ENCODE assay signal across 8 mouse cellular contexts in the genomic region with DNA sequence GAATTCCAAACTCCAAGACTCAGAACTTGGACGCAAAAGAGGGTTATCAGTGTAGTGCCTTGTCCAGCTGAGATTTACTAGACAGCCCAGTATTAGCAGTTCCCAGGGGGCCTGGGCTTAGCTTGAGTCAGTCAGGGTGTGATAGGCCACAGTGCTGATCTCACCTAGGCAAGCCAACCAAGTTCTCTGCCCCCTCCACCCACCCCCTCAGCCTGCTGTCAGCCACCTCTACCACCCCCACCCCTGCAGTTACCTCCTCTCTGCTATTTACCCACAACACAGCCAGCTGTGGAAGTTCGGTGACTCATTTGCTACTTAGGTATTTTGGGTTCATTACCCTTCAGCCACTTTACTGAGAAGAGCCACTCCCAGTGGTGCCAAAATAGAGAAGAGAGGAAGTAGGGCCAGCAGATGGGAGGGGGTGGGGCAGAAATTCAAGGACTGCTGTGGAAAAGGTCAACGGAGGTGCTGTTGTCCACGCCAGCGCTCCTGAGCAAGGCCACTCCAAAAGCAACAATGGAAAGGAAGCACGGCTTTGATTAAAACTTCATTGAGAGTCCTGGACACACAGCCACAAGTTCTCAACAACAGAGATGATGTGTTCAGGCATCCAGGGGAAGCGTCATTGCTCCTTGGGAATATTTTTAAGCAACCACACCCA. TPM values are rescaled to one million over a fixed set of nuclear protein-coding genes. Genes with fewer than 3 reads are reported as not detected.
DNase-seq lines count a peak whose midpoint lies in the region; ATAC-seq and TF ChIP-seq lines count a peak whose summit lies in the region.
"Had no signal": no experiment of that assay in that cellular context is flagged by ENCODE, and none has a peak within 500 bp of the region (broad histone marks: within the 10 kb centered on the region; RNA-seq: fewer than 3 reads in every experiment).

No protein-coding gene starts in this region.

- peak overlapping the region; percentile 61 for H3K27ac ChIP-seq in heart, embryonic 15.5 days
- H3K27ac ChIP-seq in liver, embryonic 15.5 days (replicated peaks) = no peak overlapping the region
- H3K27ac ChIP-seq in stomach, embryonic 16.5 days (ENCODE audit: low read length) = peak overlapping the region; percentile 23; the same call in 1 of the 2 replicates
- H3K27ac ChIP-seq in hindbrain, postnatal 0 days = no peak overlapping the region
- H3K27ac ChIP-seq: hindbrain, embryonic 15.5 days had no signal

- no peak overlapping the region for H3K4me3 ChIP-seq in heart, embryonic 15.5 days
- H3K4me3 ChIP-seq in liver, embryonic 15.5 days (replicated peaks) = no peak overlapping the region
- no peak overlapping the region for H3K4me3 ChIP-seq in stomach, embryonic 16.5 days (replicated peaks; ENCODE audit: low read length)
- no peak overlapping the region for H3K4me3 ChIP-seq in hindbrain, postnatal 0 days (ENCODE audit: low read length)
- H3K4me3 ChIP-seq: hindbrain, embryonic 15.5 days had no signal

- H3K4me1 ChIP-seq in heart, embryonic 15.5 days (replicated peaks) = peaks cover 18% of the 10 kb centered on the region
- peaks cover 11% of the 10 kb centered on the region for H3K4me1 ChIP-seq in liver, embryonic 15.5 days (replicated peaks)
- H3K4me1 ChIP-seq in stomach, embryonic 16.5 days (ENCODE audit: control insufficient read depth, insufficient read depth, low read length) = 0 out of 2 replicates have a peak, but pooled peaks cover 3% of the 10 kb centered on the region
- H3K4me1 ChIP-seq in hindbrain, postnatal 0 days (ENCODE audit: insufficient read depth, low read length) = no peaks in the 10 kb centered on the region
- H3K4me1 ChIP-seq: hindbrain, embryonic 15.5 days had no signal

- DNase-seq in ES-CJ7 (ENCODE audit: low read depth, low spot score) = peak; percentile 49
- DNase-seq in adrenal gland, postnatal 10 days = peak; percentile 62
- DNase-seq in left cerebral cortex, postnatal 4 days = no peak
- no peak for DNase-seq in hindbrain, postnatal 0 days (ENCODE audit: low spot score)

- H3K36me3 ChIP-seq in heart, embryonic 15.5 days = no peaks in the 10 kb centered on the region
- no peaks in the 10 kb centered on the region for H3K36me3 ChIP-seq in liver, embryonic 15.5 days (replicated peaks)
- H3K36me3 ChIP-seq in stomach, embryonic 16.5 days (ENCODE audit: control insufficient read depth, insufficient read depth, low read length) = no peaks in the 10 kb centered on the region
- H3K36me3 ChIP-seq in hindbrain, postnatal 0 days (ENCODE audit: insufficient read depth, low read length) = no peaks in the 10 kb centered on the region
- H3K36me3 ChIP-seq: hindbrain, embryonic 15.5 days had no signal

- no peak overlapping the region for H3K9ac ChIP-seq in heart, embryonic 15.5 days
- no peak overlapping the region for H3K9ac ChIP-seq in liver, embryonic 15.5 days
- no peak overlapping the region for H3K9ac ChIP-seq in stomach, embryonic 16.5 days (ENCODE audit: low read length)
- no peak overlapping the region for H3K9ac ChIP-seq in hindbrain, postnatal 0 days (replicated peaks; ENCODE audit: low read length)
- H3K9ac ChIP-seq: hindbrain, embryonic 15.5 days had no signal

- peak; percentile 73 for ATAC-seq in heart, embryonic 15.5 days (replicated peaks; ENCODE audit: insufficient number of reproducible peaks, insufficient read depth, low FRiP score, low read depth)
- peak; percentile 40; the same call in 1 of the 2 replicates for ATAC-seq in liver, embryonic 15.5 days (ENCODE audit: insufficient read depth)
- peak; percentile 68; the same call in 1 of the 2 replicates for ATAC-seq in stomach, embryonic 16.5 days (ENCODE audit: insufficient read depth, low FRiP score)
- no peak for ATAC-seq in hindbrain, postnatal 0 days

- intact Hi-C loops in left cerebral cortex, postnatal 4 days (cut with DNase I) = no loop called here

- peaks cover 17% of the 10 kb centered on the region for H3K27me3 ChIP-seq in heart, embryonic 15.5 days
- H3K27me3 ChIP-seq in liver, embryonic 15.5 days = 0 out of 2 replicates have a peak, but pooled peaks cover 8% of the 10 kb centered on the region
- H3K27me3 ChIP-seq in stomach, embryonic 16.5 days (ENCODE audit: control insufficient read depth, insufficient read depth, low read length) = no peaks in the 10 kb centered on the region
- H3K27me3 ChIP-seq in hindbrain, postnatal 0 days (ENCODE audit: insufficient read depth, low read length) = no peaks in the 10 kb centered on the region
- H3K27me3 ChIP-seq: hindbrain, embryonic 15.5 days had no signal

- 29% methylated on average over 7 of the region's 7 CpGs for WGBS in heart, embryonic 15.5 days
- 35% methylated on average over 7 of the region's 7 CpGs for WGBS in liver, embryonic 15.5 days (ENCODE audit: insufficient replicate concordance)
- WGBS in stomach, embryonic 16.5 days = 49% methylated on average over 7 of the region's 7 CpGs
- 68% methylated on average over 7 of the region's 7 CpGs for WGBS in hindbrain, postnatal 0 days

- TF ChIP-seq CTCF in hindbrain, postnatal 0 days (IDR thresholded peaks at IDR 0.05; ENCODE audit: low read depth) = no peak

- no peaks in the 10 kb centered on the region for H3K9me3 ChIP-seq in heart, embryonic 15.5 days (replicated peaks)
- H3K9me3 ChIP-seq in liver, embryonic 15.5 days (replicated peaks) = no peaks in the 10 kb centered on the region
- no peaks in the 10 kb centered on the region for H3K9me3 ChIP-seq in stomach, embryonic 16.5 days (replicated peaks; ENCODE audit: control insufficient read depth, low read length)
- no peaks in the 10 kb centered on the region for H3K9me3 ChIP-seq in hindbrain, postnatal 0 days (ENCODE audit: low read length)
- H3K9me3 ChIP-seq: hindbrain, embryonic 15.5 days had no signal

- H3K4me2 ChIP-seq in heart, embryonic 15.5 days = no peak overlapping the region
- no peak overlapping the region for H3K4me2 ChIP-seq in liver, embryonic 15.5 days
- no peak overlapping the region for H3K4me2 ChIP-seq in stomach, embryonic 16.5 days (ENCODE audit: low read depth, low read length)
- no peak overlapping the region for H3K4me2 ChIP-seq in hindbrain, postnatal 0 days (ENCODE audit: low read depth, low read length)
- H3K4me2 ChIP-seq: hindbrain, embryonic 15.5 days had no signal

RNA-seq across cellular contexts. Expression of gene Rap1a, which starts 24.5 kb away (rescaled TPM):
- total RNA-seq in adrenal gland, postnatal 10 days (2021) = 100 to 1,000 TPM; 167 to 181 TPM
- polyA plus RNA-seq in heart, embryonic 15.5 days (2015; fragmentation: Nextera tagmentation; extraction: Ambion mirVana) = 79.7 and 92.9 TPM in 2 replicates
- polyA plus RNA-seq in liver, embryonic 15.5 days (2015; fragmentation: Nextera tagmentation; extraction: Ambion mirVana) = 87.8 and 106 TPM in 2 replicates
- 127 and 148 TPM in 2 replicates for polyA plus RNA-seq in stomach, embryonic 16.5 days (2015; fragmentation: Nextera tagmentation; extraction: Ambion mirVana)
- total RNA-seq in left cerebral cortex, postnatal 4 days (2021) = 10 to 100 TPM; 73.0 to 84.9 TPM
- total RNA-seq in hindbrain, postnatal 0 days (2014; rRNA removed) = 17.1 and 19.0 TPM in 2 replicates
- 78.6 and 85.8 TPM in 2 replicates for polyA plus RNA-seq in hindbrain, postnatal 0 days (2015; fragmentation: Nextera tagmentation; extraction: Ambion mirVana)

RNA-seq across cellular contexts. Expression of gene Adora3, which starts 45.0 kb away (rescaled TPM):
- total RNA-seq in adrenal gland, postnatal 10 days (2021) = under 1 TPM in 1 of 2 experiments, not detected in 1; 0.54 TPM
- polyA plus RNA-seq in heart, embryonic 15.5 days (2015; fragmentation: Nextera tagmentation; extraction: Ambion mirVana) = 0.19 and 0.32 TPM in 2 replicates
- 0.64 and 0.82 TPM in 2 replicates for polyA plus RNA-seq in liver, embryonic 15.5 days (2015; fragmentation: Nextera tagmentation; extraction: Ambion mirVana)
- polyA plus RNA-seq in stomach, embryonic 16.5 days (2015; fragmentation: Nextera tagmentation; extraction: Ambion mirVana) = 1.0 and 1.2 TPM in 2 replicates
- under 1 TPM; 0.28 to 0.36 TPM for total RNA-seq in left cerebral cortex, postnatal 4 days (2021)
- 0.16 and 0.93 TPM in 2 replicates for total RNA-seq in hindbrain, postnatal 0 days (2014; rRNA removed)
- polyA plus RNA-seq in hindbrain, postnatal 0 days (2015; fragmentation: Nextera tagmentation; extraction: Ambion mirVana) = 0.18 and 0.32 TPM in 2 replicates

RNA-seq across cellular contexts. Expression of gene Tmigd3, which starts 45.1 kb away (rescaled TPM):
- under 1 TPM in 1 of 2 experiments, not detected in 1; 0.33 TPM for total RNA-seq in adrenal gland, postnatal 10 days (2021)
- polyA plus RNA-seq in heart, embryonic 15.5 days (2015; fragmentation: Nextera tagmentation; extraction: Ambion mirVana) = 0.46 and 0.50 TPM in 2 replicates
- 0.24 TPM in 1 of 2 replicates, not detected in the other for polyA plus RNA-seq in liver, embryonic 15.5 days (2015; fragmentation: Nextera tagmentation; extraction: Ambion mirVana)
- 0.44 TPM in 1 of 2 replicates, not detected in the other for polyA plus RNA-seq in stomach, embryonic 16.5 days (2015; fragmentation: Nextera tagmentation; extraction: Ambion mirVana)
- not detected for total RNA-seq in left cerebral cortex, postnatal 4 days (2021)
- total RNA-seq in hindbrain, postnatal 0 days (2014; rRNA removed) = not detected in 2 replicates
- polyA plus RNA-seq in hindbrain, postnatal 0 days (2015; fragmentation: Nextera tagmentation; extraction: Ambion mirVana) = not detected in 2 replicates
- polyA plus RNA-seq: hindbrain, embryonic 15.5 days had no signal

Comparison
In these comparisons a context has a peak if more than half of its experiments do, and no peak if none do; other contexts are left out.
1. DNase-seq: peak in ES-CJ7 (single experiment) and adrenal gland, postnatal 10 days (single experiment); none in left cerebral cortex, postnatal 4 days (single experiment) and hindbrain, postnatal 0 days (single experiment).
2. H3K27ac ChIP-seq: peak in heart, embryonic 15.5 days (single experiment) and stomach, embryonic 16.5 days (single experiment); none in liver, embryonic 15.5 days (single experiment) and hindbrain, postnatal 0 days (single experiment).